Mouse (Mus musculus) hindbrain, embryonic 11.5 days (tissue): ENCODE measurements at regions not wholly inside any gene's neighbourhood (a gene's known extent, or its start where the extent isn't known, plus 50 kb on each side); places are given as distances from the start of the nearest gene placed in this dataset.

Experiments
- ATAC-seq: fragments of 200-750 bp; cut with Nextera tagmentation; 2 replicates; pipeline ENCODE4 v1.8.0; 2017; ENCODE audit warnings: mild to moderate bottlenecking, moderate TSS enrichment, moderate library complexity; ENCODE audit not compliant: low FRiP score
- DNase-seq: peaks from one replicate; pipeline ENCODE4 v3.0.0-alpha.2; 2015; ENCODE audit warnings: low spot score
- H3K27ac ChIP-seq: fragments of 300-500 bp; sonication (generic); 2 replicates; pipeline ENCODE4 v1.5.1; 2014; ENCODE audit warnings: mild to moderate bottlenecking, low read depth, low read length
- H3K27me3 ChIP-seq: fragments of 300-500 bp; sonication (generic); 2 replicates; pipeline ENCODE4 v1.6.1; 2014; ENCODE audit warnings: mild to moderate bottlenecking, low read length, moderate library complexity, mixed read lengths; ENCODE audit not compliant: control insufficient read depth, insufficient read depth
- H3K36me3 ChIP-seq: fragments of 300-500 bp; sonication (generic); 2 replicates; pipeline ENCODE4 v1.6.1; 2014; ENCODE audit warnings: mild to moderate bottlenecking, low read length, moderate library complexity, mixed read lengths; ENCODE audit not compliant: control insufficient read depth, insufficient read depth
- H3K4me1 ChIP-seq: fragments of 300-500 bp; sonication (generic); replicated peaks from 2 replicates; pipeline ENCODE4 v1.6.1; 2014; ENCODE audit warnings: low read length, mixed read lengths; ENCODE audit not compliant: control insufficient read depth, insufficient read depth
- H3K4me2 ChIP-seq: fragments of 300-500 bp; sonication (generic); replicated peaks from 2 replicates; pipeline ENCODE4 v1.6.1; 2014; ENCODE audit warnings: mild to moderate bottlenecking, low read depth, low read length
- H3K4me3 ChIP-seq: fragments of 300-500 bp; sonication (generic); 2 replicates; pipeline ENCODE4 v1.5.1; 2014; ENCODE audit warnings: low read depth, low read length
- H3K9ac ChIP-seq: fragments of 300-500 bp; sonication (generic); 2 replicates; pipeline ENCODE4 v1.6.1; 2014; ENCODE audit warnings: low read depth, low read length
- H3K9me3 ChIP-seq: fragments of 300-500 bp; sonication (generic); 2 replicates; pipeline ENCODE4 v1.6.1; 2016; ENCODE audit warnings: low read length; ENCODE audit not compliant: control insufficient read depth
- WGBS: fragments of 180-500 bp; shearing (Covaris S2); extraction: QIAGEN DNeasy Blood & Tissue Kit; methylation state at CpG from one replicate; pipeline ENCODE4 v1.1.7; 2014; 5-methylcytosine and 5-hydroxymethylcytosine counted together

- no peaks in the 10 kb centered on the region for H3K27me3 ChIP-seq
- no peak overlapping the region for H3K9ac ChIP-seq
- no peak overlapping the region for H3K4me3 ChIP-seq
- no peak for DNase-seq
- no peak for ATAC-seq
- H3K4me1 ChIP-seq: no peaks in the 10 kb centered on the region
- H3K9me3 ChIP-seq: no peaks in the 10 kb centered on the region
- H3K4me2 ChIP-seq: no peak overlapping the region
- no peaks in the 10 kb centered on the region for H3K36me3 ChIP-seq
- H3K27ac ChIP-seq: no peak overlapping the region
Measured at GRCm38 (mm10) chr5:111822882-111823281, 89.2 kb downstream of the Gm26897 start.

- Histone ChIP-seq H3K9ac (no peak overlapping the region), H3K4me3 (no peak overlapping the region), H3K4me1 (no peaks in the 10 kb centered on the region), H3K36me3 (no peaks in the 10 kb centered on the region), H3K9me3 (no peaks in the 10 kb centered on the region), H3K27me3 (no peaks in the 10 kb centered on the region), H3K27ac (no peak overlapping the region), H3K4me2 (no peak overlapping the region)
- WGBS: 42% methylated on average over 4 of the region's 4 CpGs
- ATAC-seq (no peak), DNase-seq (no peak)
Measured at GRCm38 (mm10) chr5:111823420-111823819, 89.7 kb downstream of the Gm26897 start.

GRCm38 (mm10) chr5:111823842-111824241 is 90.1 kb downstream of the Gm26897 start:
- H3K9me3 ChIP-seq: no peaks in the 10 kb centered on the region
- H3K27ac ChIP-seq: no peak overlapping the region
- H3K27me3 ChIP-seq: no peaks in the 10 kb centered on the region
- no peak overlapping the region for H3K4me2 ChIP-seq
- no peaks in the 10 kb centered on the region for H3K4me1 ChIP-seq
- no peak for DNase-seq
- H3K9ac ChIP-seq: no peak overlapping the region
- no peaks in the 10 kb centered on the region for H3K36me3 ChIP-seq
- no peak overlapping the region for H3K4me3 ChIP-seq
- no peak for ATAC-seq
- WGBS: 50% methylated on average over 5 of the region's 5 CpGs

- no peaks in the 10 kb centered on the region for H3K4me1 ChIP-seq
- no peaks in the 10 kb centered on the region for H3K36me3 ChIP-seq
- ATAC-seq (no peak), DNase-seq (no peak)
- H3K9ac ChIP-seq: no peak overlapping the region
- H3K27ac ChIP-seq: no peak overlapping the region
- 76% methylated on average over 4 of the region's 4 CpGs for WGBS
- H3K9me3 ChIP-seq: no peaks in the 10 kb centered on the region
- H3K4me3 ChIP-seq: no peak overlapping the region
- no peaks in the 10 kb centered on the region for H3K27me3 ChIP-seq
- no peak overlapping the region for H3K4me2 ChIP-seq
Measured at GRCm38 (mm10) chr5:111824600-111825130, 90.9 kb downstream of the Gm26897 start.

GRCm38 (mm10) chr5:111829891-111830290 is 96.2 kb downstream of the Gm26897 start:
- no peak for ATAC-seq
- no peak for DNase-seq
- WGBS: 77% methylated on average over 6 of the region's 6 CpGs

DNA sequence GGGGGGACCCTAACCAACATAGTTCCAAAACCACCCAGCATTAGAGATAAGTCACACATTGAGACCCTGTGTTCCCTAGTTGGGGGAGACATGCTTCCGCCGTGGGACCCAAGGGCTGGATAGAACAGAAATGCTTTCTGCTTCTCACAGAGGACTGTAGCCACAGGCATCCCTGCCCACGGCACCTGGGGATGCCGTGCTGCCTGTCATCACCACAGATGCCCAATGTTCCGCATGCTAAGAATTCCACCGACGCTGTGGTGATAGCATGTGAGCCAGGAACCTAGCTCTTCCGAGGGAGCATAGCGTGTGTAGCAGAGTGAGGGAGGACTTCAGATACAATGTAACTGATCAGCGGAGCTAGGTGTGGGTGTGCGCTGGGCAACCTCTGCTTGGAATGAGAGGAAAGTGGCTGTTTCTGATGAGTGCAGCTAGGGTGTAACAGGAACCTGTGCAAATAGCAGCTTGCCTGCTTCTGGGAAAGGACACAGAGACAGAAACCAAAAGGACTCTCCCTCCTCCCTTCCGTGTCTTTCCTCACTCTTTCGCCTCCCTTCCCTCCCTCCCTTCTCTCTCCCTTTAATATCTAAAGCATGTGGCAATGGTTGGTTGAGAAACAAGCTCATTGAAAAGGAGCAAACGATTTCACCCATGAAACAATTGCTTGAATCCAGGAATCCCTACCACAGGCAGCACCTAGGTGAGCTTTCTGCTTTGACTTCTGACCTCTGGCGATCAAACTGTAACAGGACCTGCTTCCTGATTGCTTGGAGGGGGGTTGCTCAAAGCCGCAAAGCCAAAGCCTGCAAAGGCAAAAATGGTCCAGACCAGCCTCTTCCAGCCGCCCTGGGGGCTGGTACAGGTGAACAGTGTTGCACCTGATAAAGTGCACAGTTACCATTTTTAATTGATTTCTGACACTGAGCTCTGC is 102.3 kb downstream of the Gm26897 start:
- 52% methylated on average over 17 of the region's 17 CpGs for WGBS
- Histone ChIP-seq H3K36me3 (no peaks in the 10 kb centered on the region), H3K4me2 (peak overlapping the region; percentile 17; the same call in 1 of the 2 replicates), H3K27ac (peak overlapping the region; percentile 2; the same call in 1 of the 2 replicates), H3K9me3 (no peaks in the 10 kb centered on the region), H3K9ac (no peak overlapping the region), H3K4me3 (no peak overlapping the region), H3K27me3 (no peaks in the 10 kb centered on the region), H3K4me1 (peaks cover 9% of the 10 kb centered on the region)
- DNase-seq (peak; percentile 27), ATAC-seq (no peak)

More at GRCm38 (mm10) chr5:111829891-111830290, 96.2 kb downstream of the Gm26897 start:
- Histone ChIP-seq H3K4me3 (no peak overlapping the region), H3K4me1 (no peaks in the 10 kb centered on the region), H3K27ac (no peak overlapping the region), H3K27me3 (no peaks in the 10 kb centered on the region), H3K9me3 (no peaks in the 10 kb centered on the region), H3K9ac (no peak overlapping the region), H3K36me3 (no peaks in the 10 kb centered on the region), H3K4me2 (no peak overlapping the region)

GRCm38 (mm10) chr5:111836668-111837234 is 103.0 kb downstream of the Gm26897 start:
- Histone ChIP-seq H3K4me1 (peaks cover 9% of the 10 kb centered on the region), H3K4me3 (no peak overlapping the region), H3K27me3 (no peaks in the 10 kb centered on the region), H3K36me3 (no peaks in the 10 kb centered on the region), H3K27ac (peak overlapping the region; percentile 2; the same call in 1 of the 2 replicates), H3K4me2 (peak overlapping the region; percentile 17; the same call in 1 of the 2 replicates), H3K9ac (no peak overlapping the region), H3K9me3 (no peaks in the 10 kb centered on the region)
- DNase-seq (peak; percentile 58), ATAC-seq (peak; percentile 88)
- WGBS: 12% methylated on average over 14 of the region's 14 CpGs

DNA sequence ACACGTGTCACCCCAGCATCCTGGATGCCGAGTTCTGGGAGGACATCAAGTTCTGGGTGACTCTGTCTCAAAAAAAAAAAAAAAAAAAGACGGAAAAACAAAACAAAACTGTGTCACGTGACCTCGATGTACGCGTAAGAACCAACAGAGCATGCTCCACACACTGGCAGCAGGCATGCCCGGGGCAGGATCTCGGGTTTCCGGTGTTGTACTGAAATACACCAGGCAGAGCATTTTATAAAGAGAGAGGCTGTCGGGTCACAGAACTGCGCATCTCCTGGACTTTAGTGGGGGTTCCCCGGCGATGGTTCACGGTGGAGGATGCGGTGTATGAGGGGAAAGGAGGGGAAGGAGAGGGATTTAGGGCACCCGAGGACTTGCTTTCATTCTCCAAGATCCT is 108.7 kb downstream of the Gm26897 start:
- WGBS: 54% methylated on average over 17 of the region's 17 CpGs
- Histone ChIP-seq H3K27me3 (no peaks in the 10 kb centered on the region), H3K4me2 (no peak overlapping the region), H3K4me1 (peaks cover 11% of the 10 kb centered on the region; the same call in 1 of the 2 replicates), H3K9ac (no peak overlapping the region), H3K36me3 (no peaks in the 10 kb centered on the region), H3K4me3 (no peak overlapping the region), H3K27ac (no peak overlapping the region), H3K9me3 (no peaks in the 10 kb centered on the region)
- no peak for ATAC-seq
- peak; percentile 33 for DNase-seq
